Mouse (Mus musculus): ENCODE data around the gene Nt5dc3.

The Nt5dc3 gene

DNA sequence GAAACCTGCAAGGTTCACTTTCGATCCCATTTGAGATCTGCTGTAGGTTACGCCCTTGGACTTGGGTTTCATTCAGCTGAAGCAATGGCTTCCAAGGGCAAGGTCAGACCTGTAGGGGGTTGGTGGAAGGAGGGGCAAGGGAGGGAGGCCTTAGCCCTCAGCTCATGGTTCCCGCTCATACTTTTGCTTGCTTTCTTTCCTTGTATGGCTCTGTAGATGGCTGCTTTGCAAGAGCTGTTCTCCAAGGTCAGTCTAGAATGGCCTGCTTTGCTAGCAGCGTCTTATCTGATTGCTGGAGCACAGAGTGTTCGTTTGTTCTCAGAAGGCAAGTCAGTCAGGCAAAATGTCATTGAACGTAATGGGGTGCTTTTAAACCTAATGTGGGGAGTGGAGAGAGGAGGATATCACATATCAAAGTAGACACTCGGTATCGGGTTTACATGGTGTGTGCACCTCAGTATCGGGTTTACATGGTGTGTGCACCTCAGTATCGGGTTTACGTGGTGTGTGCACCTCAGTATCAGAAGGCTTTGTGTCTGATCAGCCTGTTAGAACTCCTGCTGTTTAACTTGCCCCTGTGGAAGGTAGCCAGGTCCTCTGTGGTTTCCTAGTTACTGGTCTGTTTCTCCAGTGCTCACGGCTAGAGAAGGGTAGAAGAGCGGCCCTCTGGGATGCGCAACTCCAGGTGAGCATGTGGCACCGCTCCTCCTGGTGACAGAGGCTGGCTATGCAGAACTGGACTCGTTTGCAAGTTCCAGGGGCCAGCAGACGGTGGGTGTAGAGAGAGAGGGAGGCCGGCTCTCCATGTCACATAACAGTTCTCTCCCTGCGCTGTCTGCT, 35.7 kb downstream of the Nt5dc3 start:
- DNase-seq (ENCODE audit: low spot score in 2 of 2) = no peak

- no peak for DNase-seq (ENCODE audit: low spot score in 2 of 2)
Observed at GRCm38 (mm10) chr10:86815133-86815532, 36.3 kb downstream of the Nt5dc3 start.

DNA sequence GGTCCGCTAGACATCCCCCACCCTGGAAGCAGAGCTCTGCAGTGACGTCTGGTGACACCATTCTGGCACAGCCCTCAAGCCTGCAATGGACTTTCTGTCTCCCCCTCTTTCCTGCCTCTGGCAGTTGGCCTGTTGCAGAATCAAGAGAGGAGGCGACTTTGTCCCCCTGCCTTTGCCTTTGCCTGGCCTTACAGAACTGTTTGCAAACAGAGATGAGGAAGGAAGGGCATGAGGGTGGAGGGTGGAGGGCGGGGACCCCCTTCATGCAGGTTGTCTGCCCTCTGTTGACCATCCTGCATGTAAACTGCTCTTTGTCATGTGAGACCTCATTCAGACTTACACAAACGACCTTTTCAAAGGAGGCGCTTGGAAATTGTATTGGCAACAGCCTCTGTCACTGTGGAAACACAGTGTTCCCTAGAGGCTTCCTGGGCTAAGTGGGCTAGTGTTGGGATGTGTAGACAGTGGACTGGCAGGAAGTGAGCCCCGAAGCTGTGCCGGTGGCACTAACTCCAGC, 40.9 kb downstream of the Nt5dc3 start:
- no peak for DNase-seq (ENCODE audit: low spot score in 2 of 2)

DNA sequence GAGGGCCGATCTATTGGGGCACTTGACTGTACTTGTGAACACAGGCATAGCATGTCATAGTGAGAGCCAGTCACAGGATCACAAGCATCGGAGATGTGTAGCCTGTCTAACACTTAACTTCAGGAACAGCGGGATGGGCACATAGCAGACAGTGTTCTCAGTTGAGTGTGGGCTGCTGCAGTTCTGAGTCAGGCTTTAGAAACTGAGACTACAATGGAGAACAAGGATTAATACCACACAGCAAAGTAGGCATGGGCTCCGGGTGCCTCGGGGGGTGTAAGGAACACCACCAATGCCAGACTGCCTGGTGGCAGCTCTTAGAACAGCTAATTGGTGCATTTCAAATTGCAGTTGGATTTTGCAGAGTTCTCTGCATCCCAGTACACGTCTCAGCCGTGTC, 42.2 kb downstream of the Nt5dc3 start:
- DNase-seq (ENCODE audit: low spot score in 2 of 2) = no peak

DNA sequence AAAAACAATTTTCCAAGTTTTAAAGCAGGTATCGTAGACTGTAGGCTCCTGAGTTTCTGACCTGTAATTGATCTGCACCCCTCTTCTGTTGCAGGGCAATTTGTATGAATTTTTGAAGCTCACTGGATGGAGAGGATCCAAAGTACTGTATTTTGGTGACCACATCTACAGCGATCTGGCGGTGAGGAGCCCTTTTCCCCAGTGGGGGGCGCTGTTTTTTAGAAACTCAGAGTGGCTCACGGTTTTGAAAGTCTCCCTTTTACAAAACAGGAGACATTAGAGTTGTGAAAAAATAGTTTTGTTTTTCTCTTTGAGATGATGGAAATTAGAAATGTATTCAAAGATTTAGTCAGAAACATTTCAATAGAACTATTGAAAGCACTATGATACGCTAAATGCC, 45.3 kb downstream of the Nt5dc3 start:
- DNase-seq (ENCODE audit: low spot score in 2 of 2) = no peak

GRCm38 (mm10) chr10:86824871-86825270, 46.1 kb downstream of the Nt5dc3 start:
- no peak for DNase-seq (ENCODE audit: low spot score in 2 of 2)

GRCm38 (mm10) chr10:86825871-86826522, 47.2 kb downstream of the Nt5dc3 start:
- DNase-seq (ENCODE audit: low spot score in 2 of 2) = peak in 1 of 2 experiments; percentile 31

- no peak for DNase-seq (ENCODE audit: low spot score in 2 of 2)
Observed at GRCm38 (mm10) chr10:86826929-86827328, 48.1 kb downstream of the Nt5dc3 start.

DNA sequence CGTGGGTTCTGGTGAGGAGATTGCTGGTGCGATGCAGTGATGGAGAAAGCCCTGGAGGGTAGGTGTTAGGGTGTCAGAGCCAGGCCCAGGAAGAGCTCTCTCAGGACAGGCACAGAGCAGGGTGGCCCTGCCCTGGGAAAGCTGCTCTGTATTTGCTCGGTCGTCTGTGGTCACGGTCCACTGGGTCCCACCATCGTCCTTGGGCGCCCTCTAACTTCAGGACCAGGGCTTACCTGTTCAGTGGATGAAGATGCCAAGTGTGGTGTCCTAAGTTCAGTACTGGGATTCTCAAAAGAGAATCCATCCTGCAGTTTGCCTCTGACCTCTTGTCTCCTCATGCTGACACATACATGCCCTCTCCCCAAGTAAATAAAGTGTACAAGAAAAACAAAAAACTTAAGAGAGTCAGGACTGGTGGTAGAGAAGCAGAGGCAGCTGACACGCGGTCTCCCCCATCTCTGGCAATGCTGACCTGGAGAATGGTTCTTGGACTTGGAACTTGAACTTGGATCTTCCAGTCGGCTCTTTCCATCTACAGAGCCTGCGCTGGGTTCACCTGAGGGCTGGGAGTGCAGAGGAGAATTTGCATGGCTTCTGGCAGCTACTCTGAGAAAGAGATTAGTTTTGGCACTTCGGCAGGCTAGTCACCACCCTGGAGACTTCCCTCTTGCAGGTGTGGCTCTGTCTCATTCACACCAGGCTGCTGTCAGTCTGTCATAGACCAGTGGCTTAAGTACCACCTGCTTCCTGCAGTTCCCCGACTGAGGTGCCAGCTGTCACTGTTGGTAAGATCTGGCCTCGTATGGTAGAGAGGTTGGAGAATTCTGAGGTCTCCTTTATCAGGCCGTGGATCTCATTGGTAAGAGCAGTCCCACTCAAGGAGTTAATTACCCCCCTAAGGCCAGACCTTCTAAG, 49.7 kb downstream of the Nt5dc3 start:
- no peak for DNase-seq (ENCODE audit: low spot score in 2 of 2)

- DNase-seq (ENCODE audit: low spot score in 2 of 2) = no peak
Observed at GRCm38 (mm10) chr10:86829515-86829914, 50.7 kb downstream of the Nt5dc3 start.

DNA sequence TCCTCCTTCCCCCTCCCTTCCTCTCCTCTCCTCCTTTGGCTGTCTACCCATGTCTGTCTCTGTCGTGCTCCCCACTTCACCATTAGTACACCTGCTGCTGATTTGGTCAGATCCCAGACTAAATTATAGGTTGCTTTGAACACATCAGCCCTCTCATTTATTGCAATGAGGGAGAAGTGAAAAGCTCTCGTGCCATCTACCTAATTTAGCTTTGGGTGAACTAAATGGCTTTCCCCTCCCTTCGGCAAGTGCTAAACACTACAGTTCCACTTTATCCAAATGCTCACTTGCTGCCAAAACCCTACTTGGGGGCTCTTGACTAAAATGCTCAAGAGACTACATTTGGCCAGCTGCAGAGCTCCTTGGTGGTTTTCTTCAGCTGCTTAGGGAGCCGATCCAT, 58.0 kb downstream of the Nt5dc3 start:
- DNase-seq (ENCODE audit: low spot score in 2 of 2) = no peak

DNA sequence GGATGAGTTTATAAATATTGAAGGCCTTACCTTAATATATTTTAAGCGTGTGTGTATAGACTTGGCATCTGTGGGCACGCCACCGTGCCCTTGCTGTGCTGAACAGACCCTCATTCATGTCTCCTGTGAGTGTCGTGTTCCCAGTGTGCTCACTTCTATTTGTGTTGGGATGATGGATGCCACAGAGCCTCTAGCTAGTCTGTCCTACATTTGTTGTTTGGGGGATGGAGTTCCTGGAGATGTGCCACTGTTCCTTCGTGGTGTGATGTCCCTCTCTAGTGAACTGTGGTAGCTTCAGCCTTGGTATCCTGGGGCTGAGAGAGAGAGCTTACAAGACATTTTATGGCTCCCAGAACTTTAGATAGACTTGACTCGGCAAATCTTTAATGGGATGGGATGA, 60.0 kb downstream of the Nt5dc3 start:
- no peak for DNase-seq (ENCODE audit: low spot score in 2 of 2)

DNA sequence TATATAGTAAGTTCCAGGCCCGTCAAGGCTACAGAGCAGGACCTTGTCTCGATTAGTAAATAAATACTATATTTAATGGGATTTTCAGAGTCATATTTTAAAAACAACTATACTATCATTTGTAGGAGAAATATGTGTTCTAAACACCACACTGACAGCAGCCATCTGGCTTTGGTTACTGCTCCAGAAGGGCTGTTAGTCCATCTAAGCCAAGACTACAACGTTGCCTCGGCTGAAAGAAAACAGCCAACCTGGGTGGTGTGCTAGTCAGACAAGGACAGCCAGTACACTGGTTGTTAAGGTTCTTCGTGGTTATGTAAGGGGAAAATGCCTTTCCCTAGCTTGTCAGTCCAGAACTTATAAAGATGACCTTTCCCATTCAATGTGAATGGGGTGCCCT, 63.9 kb downstream of the Nt5dc3 start:
- no peak for DNase-seq (ENCODE audit: low spot score in 2 of 2)

GRCm38 (mm10) chr10:86846926-86847467, 68.2 kb downstream of the Nt5dc3 start:
- DNase-seq (ENCODE audit: low spot score in 2 of 2) = no peak

DNA sequence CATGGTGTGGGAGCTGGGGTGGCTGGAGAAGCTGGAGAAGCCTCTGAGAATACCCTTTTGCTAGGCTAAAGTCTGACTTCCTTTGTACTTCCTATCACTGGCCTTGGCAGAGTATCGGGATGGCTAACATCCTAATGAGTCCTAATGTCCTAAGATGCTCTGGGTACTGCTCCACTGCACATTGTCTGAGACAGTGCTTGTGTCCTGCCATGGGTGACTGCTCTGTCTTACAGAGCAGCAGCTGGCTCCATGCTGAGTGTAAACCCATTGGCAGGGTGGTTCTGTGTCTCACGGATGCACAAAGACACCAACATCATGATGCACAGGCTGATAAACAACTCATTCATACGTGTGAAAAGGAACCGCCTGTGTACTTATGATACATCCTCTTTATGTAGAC, 70.3 kb downstream of the Nt5dc3 start:
- DNase-seq (ENCODE audit: low spot score in 2 of 2) = no peak

GRCm38 (mm10) chr10:86849508-86849907, 70.7 kb downstream of the Nt5dc3 start:
- DNase-seq (ENCODE audit: low spot score in 2 of 2) = no peak

DNA sequence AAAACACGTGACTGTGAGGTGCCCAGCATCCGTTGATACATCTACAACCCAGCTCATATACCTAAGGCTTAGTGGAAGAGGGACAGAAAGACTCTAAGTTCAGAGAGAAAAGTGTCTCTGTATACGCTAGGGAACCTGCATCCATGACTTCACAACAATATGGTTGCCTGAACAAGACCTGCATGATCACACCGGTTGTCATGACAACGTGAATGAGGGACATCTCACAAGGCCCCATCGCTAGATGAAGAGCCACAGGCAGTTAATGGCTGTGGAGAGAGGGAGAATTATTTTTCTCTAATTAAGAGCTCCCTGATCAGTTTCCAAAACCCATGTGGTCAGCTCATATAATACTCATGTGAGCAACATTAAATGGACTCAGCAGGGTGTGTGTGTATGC, 73.4 kb downstream of the Nt5dc3 start:
- DNase-seq (ENCODE audit: low spot score in 2 of 2) = no peak

DNA sequence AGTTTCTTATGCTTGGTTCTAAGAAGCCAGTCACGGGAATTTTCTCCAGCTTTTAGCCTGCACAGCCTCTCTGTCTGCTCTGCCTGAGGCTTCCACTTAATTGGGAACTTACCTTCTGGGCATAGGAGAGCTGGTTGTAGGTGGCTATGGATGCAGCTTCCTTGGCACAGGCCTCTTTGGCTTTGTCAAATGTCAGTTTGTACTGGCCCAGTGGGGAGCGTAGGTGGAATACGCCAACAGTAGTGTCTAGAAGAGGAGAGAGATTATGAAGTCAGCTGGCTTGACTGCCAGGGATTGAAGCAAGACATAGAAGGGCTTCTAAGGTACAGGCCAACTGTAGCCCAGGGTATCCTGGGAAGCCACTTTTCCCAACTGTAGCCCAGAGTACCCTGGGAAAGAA, 74.6 kb downstream of the Nt5dc3 start:
- DNase-seq (ENCODE audit: low spot score in 2 of 2) = no peak

DNA sequence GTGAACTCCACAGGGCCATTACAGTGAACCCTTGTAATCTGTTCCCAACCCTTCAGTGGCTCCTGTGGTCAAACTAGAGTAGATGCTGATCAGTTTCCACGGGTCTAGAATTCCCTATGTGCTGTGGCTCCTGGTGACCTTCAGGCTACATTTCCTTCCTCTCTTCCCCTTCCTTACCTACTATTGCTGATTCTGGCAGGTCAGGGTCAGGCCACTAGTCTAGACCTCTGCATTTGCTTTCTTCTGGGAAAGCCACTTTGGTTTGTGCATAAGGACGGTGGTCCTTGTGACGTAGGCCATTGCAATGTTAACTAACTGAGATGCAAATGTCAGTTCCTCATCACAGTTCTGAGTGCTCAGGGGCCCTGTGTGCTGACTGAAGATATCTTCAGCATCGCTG, 81.6 kb downstream of the Nt5dc3 start:
- DNase-seq (ENCODE audit: low spot score in 2 of 2) = no peak

DNA sequence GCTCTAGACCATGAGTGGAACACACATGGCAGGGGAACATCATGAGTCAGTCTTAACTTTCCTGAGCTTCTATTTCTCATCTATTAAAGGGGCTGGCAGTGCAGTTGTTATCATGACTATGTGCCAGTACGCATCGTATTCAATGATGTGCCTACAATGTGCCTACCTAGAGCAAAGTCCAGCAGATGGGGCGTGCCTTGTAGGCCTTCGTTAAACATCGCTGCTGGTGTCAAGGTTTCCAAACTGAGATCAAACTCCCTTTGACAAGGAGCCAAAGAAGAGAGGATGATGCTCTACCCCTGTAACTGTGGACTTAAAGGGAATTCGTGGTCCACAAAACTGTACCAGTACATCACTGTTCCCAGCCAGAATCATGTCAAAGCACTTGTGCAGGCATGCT, 83.7 kb downstream of the Nt5dc3 start:
- DNase-seq (ENCODE audit: low spot score in 2 of 2) = no peak

DNA sequence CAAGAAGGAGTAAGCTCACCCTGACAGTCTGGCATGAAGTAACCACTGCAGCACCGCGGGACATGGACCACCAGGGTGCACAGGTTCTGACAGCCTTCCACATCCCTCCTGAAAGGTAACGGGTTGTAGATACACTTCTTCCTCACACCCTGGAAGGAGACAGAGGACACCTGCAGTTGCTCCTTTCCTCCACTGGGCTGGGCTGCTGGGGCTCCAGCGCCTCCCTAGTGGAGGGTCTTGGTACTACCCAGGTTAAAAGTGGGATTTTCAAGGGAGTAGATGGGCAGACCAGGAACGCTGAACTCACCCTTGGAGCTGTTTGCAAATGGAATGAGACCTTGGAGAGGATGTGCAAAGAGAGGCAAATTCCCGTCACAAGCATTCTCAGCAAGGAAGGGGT, 84.6 kb downstream of the Nt5dc3 start:
- DNase-seq (ENCODE audit: low spot score in 2 of 2) = no peak

DNA sequence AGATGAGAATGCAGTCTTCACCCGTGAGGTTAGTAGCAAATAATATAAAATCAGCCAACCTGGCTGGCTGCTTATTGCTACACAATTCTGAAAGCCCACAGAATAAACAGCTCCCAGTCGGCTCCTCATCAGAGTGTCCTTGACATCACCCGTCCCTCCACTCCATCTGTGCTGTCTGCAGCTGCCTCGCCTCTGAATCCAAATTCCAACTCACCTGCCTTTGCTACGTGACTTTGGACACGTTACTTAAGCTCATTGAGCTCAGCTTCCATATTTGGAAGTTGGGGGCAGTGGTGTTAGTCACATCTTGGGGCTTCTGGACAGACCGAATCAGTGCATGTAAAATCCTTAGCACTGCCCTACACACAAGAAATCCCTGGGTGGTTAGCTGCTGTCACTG, 93.3 kb downstream of the Nt5dc3 start:
- DNase-seq (ENCODE audit: low spot score in 2 of 2) = no peak
